Mouse (Mus musculus) inflammation-experienced regulatory T-cells, adult 6 months (primary cell): ENCODE results near the gene Acsm3. TPM values are rescaled to one million over a fixed set of nuclear protein-coding genes. Genes with fewer than 3 reads are reported as not detected.

Experiments used
- ATAC-seq: one replicate; pipeline ENCODE4 v1.8.0; 2017
- polyA plus RNA-seq, 3 experiments: library from polyadenylated mRNA; unstranded; fragments of 100-300 nt; shearing (Covaris generic); gene quantifications; one replicate each; pipeline ENCODE4 v1.2.1; 2017

The Acsm3 gene
- polyA plus RNA-seq, 3 experiments from 2014 or later: not detected

DNA sequence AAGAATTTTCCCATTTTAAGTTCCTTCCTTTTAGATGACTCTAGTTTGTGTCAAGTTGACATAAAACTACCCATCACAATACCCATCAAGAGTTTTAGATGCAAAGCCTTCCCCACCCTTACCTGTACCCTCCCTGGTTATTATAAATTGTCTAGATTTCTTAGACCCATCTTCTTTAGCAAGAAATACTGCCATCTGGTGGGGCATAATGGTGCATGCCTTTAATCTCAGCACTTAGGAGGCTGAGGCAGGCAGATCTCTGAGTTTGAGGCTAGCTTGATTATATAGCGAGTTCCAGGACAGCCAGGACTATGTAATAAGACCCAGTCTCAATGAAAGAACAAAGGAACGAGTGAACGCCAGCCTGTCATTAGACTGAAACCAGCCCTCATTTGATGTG lies 39.8 kb downstream of the Acsm3 start:
- no peak for ATAC-seq

DNA sequence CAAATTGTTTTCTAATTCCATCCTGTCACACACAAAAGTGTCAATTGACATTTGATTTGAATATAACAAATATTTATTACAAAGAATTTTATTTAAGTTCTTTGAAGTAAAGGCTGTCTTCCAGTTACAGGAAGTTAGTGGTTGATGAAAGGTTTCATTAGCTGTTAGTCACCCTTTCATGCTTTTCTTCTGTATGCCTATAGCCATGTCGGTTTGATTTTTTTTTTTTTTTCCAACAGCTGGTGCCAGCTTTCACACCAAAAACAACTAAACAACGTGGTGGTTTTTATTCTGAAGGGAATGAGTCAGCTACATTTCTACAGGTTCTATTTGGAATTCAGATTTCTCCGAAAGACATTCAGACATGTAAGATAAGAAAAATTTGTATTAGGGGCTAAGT lies 40.3 kb downstream of the Acsm3 start:
- peak; percentile 96 for ATAC-seq

DNA sequence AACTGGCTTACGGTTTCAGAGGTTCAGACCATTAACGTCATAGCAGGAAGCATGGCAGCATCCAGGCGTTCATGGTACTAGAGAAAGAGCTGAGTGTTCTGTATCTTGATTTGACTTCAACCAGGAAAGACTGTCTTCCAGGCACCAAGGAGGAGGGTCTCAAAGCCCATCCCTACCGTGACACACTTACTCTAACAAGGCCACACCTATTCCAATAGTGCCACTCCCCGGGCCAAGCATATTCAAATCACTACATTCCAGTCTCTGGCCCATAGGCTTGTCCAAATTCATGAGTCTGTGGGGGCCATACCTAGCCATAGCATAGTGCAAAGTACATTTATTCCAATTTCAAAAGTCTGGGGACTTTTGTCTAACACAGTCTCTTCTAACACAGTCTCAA lies 46.7 kb downstream of the Acsm3 start:
- ATAC-seq: no peak

DNA sequence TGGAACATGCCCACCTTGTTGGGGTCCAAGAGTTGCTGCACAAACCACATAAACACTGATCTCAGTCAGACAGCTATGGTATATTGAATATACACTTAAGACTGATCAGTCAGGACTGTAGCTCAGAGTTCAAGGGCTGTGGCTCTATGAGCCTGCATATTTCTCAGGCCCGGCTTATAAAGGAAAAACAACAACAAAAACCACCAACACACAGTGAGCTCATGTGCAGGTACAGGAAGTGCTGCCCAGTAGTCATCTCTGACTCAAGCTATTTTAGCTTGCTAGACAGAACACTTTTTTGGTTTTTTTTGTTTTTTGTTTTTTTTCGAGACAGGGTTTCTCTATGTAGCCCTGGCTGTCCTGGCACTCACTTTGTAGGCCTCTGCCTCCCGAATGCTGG lies 48.0 kb downstream of the Acsm3 start:
- peak; percentile 69 for ATAC-seq

DNA sequence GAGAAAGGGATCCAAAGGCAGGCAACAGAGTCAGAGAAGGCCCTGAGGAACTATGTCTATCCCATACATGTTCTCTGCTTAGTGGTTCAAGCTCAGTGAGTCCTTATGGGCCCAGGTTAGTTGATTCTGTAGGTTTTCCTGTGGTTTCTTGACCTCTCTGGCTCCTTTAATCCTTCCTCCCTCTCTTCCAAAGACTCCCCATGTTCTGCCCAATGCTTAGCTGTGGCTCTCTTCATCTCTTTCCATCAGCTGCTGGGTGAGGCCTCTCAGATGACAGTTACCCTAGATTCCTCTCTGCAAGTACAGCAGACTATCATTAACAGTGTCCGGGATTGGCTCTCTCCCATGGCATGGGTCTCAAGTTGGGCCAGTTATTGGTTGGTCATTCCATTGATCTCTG lies 74.6 kb downstream of the Acsm3 start:
- ATAC-seq: no peak

DNA sequence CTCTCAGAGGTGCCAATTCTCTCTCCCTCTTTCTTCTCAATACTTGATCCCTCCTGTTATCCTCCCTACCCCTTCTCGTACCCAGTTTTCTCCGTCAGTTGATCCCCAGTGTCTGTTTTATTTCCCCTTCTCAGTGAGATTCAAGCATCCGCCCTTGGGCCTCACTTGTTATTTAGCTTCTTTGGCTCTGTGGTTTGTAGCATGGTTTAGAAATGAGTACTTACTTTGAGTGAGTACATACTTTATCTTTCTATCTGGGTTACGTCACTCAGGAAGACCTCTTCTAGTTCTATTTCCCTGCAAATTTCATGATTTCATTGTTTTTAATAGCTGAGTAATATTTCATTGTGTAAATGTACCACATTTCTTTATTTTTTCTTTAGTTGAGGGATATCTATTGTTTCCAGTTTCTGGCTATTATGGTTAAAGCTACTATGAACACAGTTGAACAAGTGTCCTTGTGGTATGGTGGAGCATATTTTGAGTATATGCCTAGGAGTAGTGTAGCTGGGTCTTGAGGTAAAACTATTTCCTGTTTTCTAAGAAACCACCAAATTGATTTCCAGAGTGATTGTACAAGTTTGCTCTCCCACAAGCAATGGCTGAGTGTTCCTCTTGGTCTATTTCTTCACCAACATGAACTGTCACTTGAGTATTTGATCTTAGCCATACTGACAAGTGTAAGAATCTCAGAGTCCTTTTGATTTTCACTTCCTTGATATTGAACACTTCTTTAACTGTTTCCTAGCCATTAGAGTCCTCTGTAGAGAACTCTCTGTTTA lies 75.5 kb downstream of the Acsm3 start:
- peak; percentile 94 for ATAC-seq

Other genes with a start within 250 kb of the Acsm3 start
- gene Acsm5, start 241.5 kb upstream of the Acsm3 start, polyA plus RNA-seq: not detected
- not detected for gene Pdilt, start 237.4 kb upstream of the Acsm3 start, polyA plus RNA-seq
- gene Acsm2, start 206.6 kb upstream of the Acsm3 start, polyA plus RNA-seq: not detected
- not detected for gene Acsm1, start 153.9 kb upstream of the Acsm3 start, polyA plus RNA-seq
- gene Acsm4, start 70.9 kb upstream of the Acsm3 start, polyA plus RNA-seq: not detected
- gene Thumpd1, start 40.1 kb upstream of the Acsm3 start, polyA plus RNA-seq: 10 to 100 TPM; 38.8 to 56.0 (median 54.1) TPM
- 10 to 100 TPM; 32.0 to 39.9 (median 33.8) TPM for gene Rexo5, start 33.1 kb downstream of the Acsm3 start, polyA plus RNA-seq
- gene Eri2, start 33.1 kb downstream of the Acsm3 start, polyA plus RNA-seq: 10 to 100 TPM in 1 of 3 experiments, 1 to 10 TPM in 2; 7.2 to 14.3 (median 8.1) TPM
- 10 to 100 TPM; 16.8 to 26.1 (median 17.9) TPM for gene Lyrm1, start 134.9 kb downstream of the Acsm3 start, polyA plus RNA-seq
- 1 to 10 TPM; 5.8 to 10.0 (median 9.4) TPM for gene Dcun1d3, start 135.4 kb downstream of the Acsm3 start, polyA plus RNA-seq